Mouse (Mus musculus) midbrain, embryonic 15.5 days (tissue): ENCODE measurements around the gene Hsd17b13. TPM values are rescaled to one million over a fixed set of nuclear protein-coding genes. Genes with fewer than 3 reads are reported as not detected.
A peak's percentile ranks its signal among the peaks of the same experiment; 100 is the strongest.
"Not testable (repeated sequence)": the region's sequence is repeated elsewhere in the genome, so short reads cannot be mapped to it uniquely, and the experiment has no call there.

Experiments used
- ATAC-seq: fragments of 200-750 bp; cut with Nextera tagmentation; replicated peaks from 2 replicates; pipeline ENCODE4 v1.8.0; 2017; ENCODE audit warnings: moderate TSS enrichment
- H3K27ac ChIP-seq: fragments of 300-500 bp; sonication (generic); 2 replicates; pipeline ENCODE4 v1.5.1; 2015; ENCODE audit warnings: mild to moderate bottlenecking, inconsistent platforms
- H3K27me3 ChIP-seq: fragments of 300-500 bp; sonication (generic); replicated peaks from 2 replicates; pipeline ENCODE4 v1.6.1; 2015; ENCODE audit warnings: inconsistent platforms
- H3K36me3 ChIP-seq: fragments of 300-500 bp; sonication (generic); replicated peaks from 2 replicates; pipeline ENCODE4 v1.6.1; 2015; ENCODE audit warnings: inconsistent platforms
- H3K4me1 ChIP-seq: fragments of 300-500 bp; sonication (generic); 2 replicates; pipeline ENCODE4 v1.6.1; 2015; ENCODE audit warnings: inconsistent platforms
- H3K4me2 ChIP-seq: fragments of 300-500 bp; sonication (generic); 2 replicates; pipeline ENCODE4 v1.6.1; 2015; ENCODE audit warnings: inconsistent platforms, mild to moderate bottlenecking, moderate library complexity
- H3K4me3 ChIP-seq: fragments of 300-500 bp; sonication (generic); 2 replicates; pipeline ENCODE4 v1.5.1; 2015; ENCODE audit warnings: mild to moderate bottlenecking, inconsistent platforms
- H3K9ac ChIP-seq: fragments of 300-500 bp; sonication (generic); 2 replicates; pipeline ENCODE4 v1.6.1; 2015; ENCODE audit warnings: mild to moderate bottlenecking, inconsistent platforms
- H3K9me3 ChIP-seq: fragments of 300-500 bp; sonication (generic); 2 replicates; pipeline ENCODE4 v1.6.1; 2016; ENCODE audit warnings: inconsistent platforms
- WGBS: fragments of 180-500 bp; shearing (Covaris S2); methylation state at CpG from one replicate; pipeline ENCODE4 v1.1.7; 2015; ENCODE audit warnings: mixed read lengths; 5-methylcytosine and 5-hydroxymethylcytosine counted together
- polyA plus RNA-seq: library from polyadenylated mRNA; unstranded; fragments of >200 nt; fragmentation: Nextera tagmentation; extraction: Ambion mirVana; gene quantifications from 2 replicates; pipeline ENCODE4 v1.2.1, GENCODE M21; 2015

Gene Hsd17b13
- polyA plus RNA-seq, 1 experiment from 2014 or later = 0.19 TPM

DNA sequence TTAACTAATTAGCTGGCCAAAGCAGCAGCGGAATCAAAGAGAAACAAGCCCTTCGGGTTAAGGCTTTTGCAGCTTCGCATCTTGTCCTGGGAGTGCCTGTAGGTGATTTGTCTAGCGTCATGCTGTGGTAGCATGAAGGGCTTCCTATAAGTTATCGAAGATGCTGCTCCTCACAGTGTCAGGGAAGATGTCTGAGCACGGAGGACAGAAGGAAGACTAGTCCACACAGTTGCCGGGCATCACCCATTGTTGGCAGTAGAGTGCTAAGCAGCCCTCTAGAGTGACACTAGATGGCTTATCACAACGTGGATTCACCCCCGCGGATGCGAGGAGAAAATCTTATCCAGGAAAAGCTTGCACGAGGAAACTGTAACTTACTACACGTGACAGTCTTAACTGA, 4.4 kb downstream of the Hsd17b13 start:
- no peak overlapping the region for H3K9ac ChIP-seq
- H3K9me3 ChIP-seq = no peaks in the 10 kb centered on the region
- H3K4me2 ChIP-seq = no peak overlapping the region
- H3K36me3 ChIP-seq = no peaks in the 10 kb centered on the region
- no peak overlapping the region for H3K27ac ChIP-seq
- 75% methylated on average over 13 of the region's 13 CpGs for WGBS
- no peaks in the 10 kb centered on the region for H3K4me1 ChIP-seq
- H3K4me3 ChIP-seq = no peak overlapping the region
- ATAC-seq = no peak
- H3K27me3 ChIP-seq = no peaks in the 10 kb centered on the region

GRCm38 (mm10) chr5:103972379-103972778, 4.8 kb downstream of the Hsd17b13 start:
- no peak overlapping the region for H3K4me3 ChIP-seq
- ATAC-seq = no peak
- no peaks in the 10 kb centered on the region for H3K4me1 ChIP-seq
- H3K27ac ChIP-seq = no peak overlapping the region
- H3K4me2 ChIP-seq = no peak overlapping the region
- H3K9ac ChIP-seq = no peak overlapping the region
- WGBS = 76% methylated on average over 19 of the region's 19 CpGs
- H3K27me3 ChIP-seq = no peaks in the 10 kb centered on the region
- H3K9me3 ChIP-seq = no peaks in the 10 kb centered on the region
- H3K36me3 ChIP-seq = no peaks in the 10 kb centered on the region

DNA sequence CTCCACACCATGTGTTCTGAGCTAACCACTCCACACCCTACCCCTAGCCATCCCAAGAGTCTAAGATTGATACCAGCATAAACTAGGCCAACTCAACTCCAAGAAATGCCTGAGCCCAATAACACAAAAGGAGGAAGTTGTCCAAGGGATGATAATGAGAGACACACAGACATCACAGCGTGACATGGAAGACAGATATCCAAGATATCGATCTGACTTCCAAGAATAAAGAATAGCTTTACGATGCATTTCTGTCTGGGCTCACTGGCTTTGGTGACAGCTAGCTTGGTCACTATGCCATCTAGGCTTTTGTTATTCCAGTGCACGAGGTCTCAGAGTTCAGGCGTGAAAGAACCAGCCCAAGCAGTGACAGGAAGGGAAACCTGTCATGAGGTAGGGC, 6.2 kb downstream of the Hsd17b13 start:
- H3K4me3 ChIP-seq = no peak overlapping the region
- no peaks in the 10 kb centered on the region for H3K4me1 ChIP-seq
- H3K27me3 ChIP-seq = no peaks in the 10 kb centered on the region
- 76% methylated on average over 5 of the region's 5 CpGs for WGBS
- no peak overlapping the region for H3K9ac ChIP-seq
- no peak overlapping the region for H3K27ac ChIP-seq
- H3K4me2 ChIP-seq = no peak overlapping the region
- no peak for ATAC-seq
- H3K9me3 ChIP-seq = no peaks in the 10 kb centered on the region
- no peaks in the 10 kb centered on the region for H3K36me3 ChIP-seq

- H3K27ac ChIP-seq = no peak overlapping the region
- H3K4me1 ChIP-seq = no peaks in the 10 kb centered on the region
- no peak for ATAC-seq
- H3K36me3 ChIP-seq = no peaks in the 10 kb centered on the region
- WGBS = 83% methylated on average over 1 of the region's 1 CpGs
- no peaks in the 10 kb centered on the region for H3K9me3 ChIP-seq
- no peak overlapping the region for H3K4me2 ChIP-seq
- H3K9ac ChIP-seq = no peak overlapping the region
- no peak overlapping the region for H3K4me3 ChIP-seq
- H3K27me3 ChIP-seq = no peaks in the 10 kb centered on the region
Measured at GRCm38 (mm10) chr5:103962935-103963429, 14.2 kb downstream of the Hsd17b13 start.

- H3K9me3 ChIP-seq = no peaks in the 10 kb centered on the region
- no peaks in the 10 kb centered on the region for H3K36me3 ChIP-seq
- ATAC-seq = no peak
- H3K9ac ChIP-seq = no peak overlapping the region
- no peaks in the 10 kb centered on the region for H3K27me3 ChIP-seq
- H3K4me3 ChIP-seq = no peak overlapping the region
- H3K27ac ChIP-seq = no peak overlapping the region
- 0 out of 2 replicates have a peak, but pooled peaks cover 4% of the 10 kb centered on the region for H3K4me1 ChIP-seq
- no peak overlapping the region for H3K4me2 ChIP-seq
- WGBS = 80% methylated on average over 5 of the region's 5 CpGs
Measured at GRCm38 (mm10) chr5:103954638-103955037, 22.6 kb downstream of the Hsd17b13 start.

DNA sequence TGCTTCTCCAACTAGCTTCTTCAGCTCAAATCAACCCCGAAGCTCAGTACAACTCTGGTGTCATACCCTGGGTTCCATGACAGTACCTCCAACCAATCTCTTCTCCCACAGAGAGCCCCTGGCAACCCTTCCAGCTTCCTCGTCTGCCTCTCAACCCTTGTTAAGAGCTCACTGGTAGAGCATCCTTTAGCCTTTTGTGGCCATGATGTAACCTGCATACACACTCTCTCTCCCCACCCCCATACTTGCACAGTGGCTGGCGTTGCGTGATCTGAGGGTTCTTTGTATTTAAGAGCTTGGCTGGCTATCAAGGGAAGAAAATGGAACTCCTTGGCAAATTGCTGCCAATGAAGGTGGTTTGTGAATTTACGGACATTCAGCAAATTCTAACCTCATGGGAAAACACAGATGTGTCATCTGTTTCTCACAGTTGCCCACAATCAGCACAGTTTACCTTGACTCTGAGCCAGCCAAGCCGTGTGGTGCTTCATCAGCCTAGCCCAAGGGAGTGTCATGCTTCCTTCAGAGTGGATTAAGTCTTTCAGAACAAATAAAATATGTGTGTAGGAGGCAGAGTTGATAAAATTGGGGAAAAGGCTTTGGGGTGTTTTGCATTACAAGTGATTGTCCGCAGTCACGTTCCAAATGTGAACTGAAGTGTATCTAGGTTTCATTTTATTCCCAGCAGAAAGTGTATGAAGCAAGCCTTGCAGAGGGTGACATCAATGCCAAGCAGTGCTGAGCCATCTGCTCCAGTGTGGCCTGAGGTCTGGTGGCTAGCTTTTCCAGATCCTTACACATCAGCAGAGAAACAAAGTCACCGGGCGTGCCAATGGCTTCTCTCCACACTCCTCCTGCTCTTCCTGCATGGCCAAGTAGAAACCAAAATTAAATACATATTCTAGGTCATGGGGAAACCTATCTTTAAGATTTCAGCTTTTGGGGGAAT, 23.8 kb downstream of the Hsd17b13 start:
- Histone ChIP-seq H3K27me3 (no peaks in the 10 kb centered on the region), H3K27ac (no peak overlapping the region), H3K4me1 (0 out of 2 replicates have a peak, but pooled peaks cover 4% of the 10 kb centered on the region), H3K4me2 (no peak overlapping the region), H3K9ac (no peak overlapping the region), H3K9me3 (no peaks in the 10 kb centered on the region), H3K36me3 (no peaks in the 10 kb centered on the region), H3K4me3 (no peak overlapping the region)
- 79% methylated on average over 10 of the region's 10 CpGs for WGBS
- ATAC-seq = no peak

DNA sequence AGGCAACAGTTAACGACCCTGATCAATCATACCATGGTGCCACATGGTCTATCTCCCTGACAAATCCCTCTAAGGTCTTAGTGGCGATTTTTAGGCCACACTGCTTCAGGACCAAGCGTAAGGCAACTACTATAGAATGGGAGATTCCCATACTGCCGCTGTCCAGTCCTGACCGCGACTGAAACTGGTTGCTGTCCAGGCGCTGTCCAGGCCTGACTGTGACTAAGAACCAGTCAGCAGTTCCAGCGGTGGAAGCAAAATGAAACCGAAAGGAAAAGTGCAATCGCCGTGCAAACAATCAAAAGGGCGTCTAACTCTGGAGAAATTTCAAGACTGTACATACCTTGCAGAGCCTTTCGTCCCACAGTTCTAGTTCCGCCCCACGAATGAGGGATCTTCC, 27.1 kb downstream of the Hsd17b13 start:
- not testable (repeated sequence) for H3K4me2 ChIP-seq, H3K9ac ChIP-seq, H3K4me1 ChIP-seq, H3K36me3 ChIP-seq, H3K4me3 ChIP-seq, H3K27me3 ChIP-seq, H3K27ac ChIP-seq, H3K9me3 ChIP-seq, ATAC-seq
- WGBS = 93% methylated on average over 15 of the region's 15 CpGs

- H3K4me3 ChIP-seq = no peak overlapping the region
- ATAC-seq = no peak
- WGBS = 32% methylated on average over 6 of the region's 6 CpGs
Measured at GRCm38 (mm10) chr5:103943183-103943582, 34.0 kb downstream of the Hsd17b13 start.

DNA sequence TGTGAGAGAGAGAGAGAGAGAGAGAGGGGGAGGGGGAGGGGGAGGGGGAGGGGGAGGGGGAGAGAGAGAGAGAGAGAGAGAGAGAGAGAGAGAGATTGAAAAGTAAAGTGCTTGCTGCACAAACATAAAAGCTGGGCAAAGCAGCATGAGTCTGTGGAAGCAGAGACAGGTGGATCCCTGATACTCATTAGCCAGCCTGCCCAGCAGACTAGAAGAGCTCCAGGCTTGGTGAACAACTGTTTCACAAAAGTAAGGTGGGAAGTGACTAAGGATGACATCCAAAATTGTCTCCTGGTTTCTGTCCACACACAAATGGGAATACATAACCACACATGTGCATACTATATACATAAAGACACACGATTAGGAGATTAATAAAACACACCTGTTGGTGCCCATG, 37.4 kb downstream of the Hsd17b13 start:
- WGBS = 86% methylated on average over 1 of the region's 1 CpGs
- H3K27ac ChIP-seq = no peak overlapping the region

More at GRCm38 (mm10) chr5:103943183-103943582, 34.0 kb downstream of the Hsd17b13 start:
- Histone ChIP-seq H3K9ac (no peak overlapping the region), H3K27me3 (0 out of 2 replicates have a peak, but pooled peaks cover 3% of the 10 kb centered on the region), H3K9me3 (no peaks in the 10 kb centered on the region), H3K4me1 (peaks cover 11% of the 10 kb centered on the region; the same call in 1 of the 2 replicates), H3K36me3 (no peaks in the 10 kb centered on the region), H3K4me2 (no peak overlapping the region), H3K27ac (no peak overlapping the region)

GRCm38 (mm10) chr5:103939350-103939652, 37.9 kb downstream of the Hsd17b13 start:
- no peak overlapping the region for H3K9ac ChIP-seq
- H3K4me2 ChIP-seq = 0 out of 2 replicates have a peak overlapping the region, but pooled peaks have one; percentile 14
- H3K27ac ChIP-seq = no peak overlapping the region
- H3K4me1 ChIP-seq = peaks cover 11% of the 10 kb centered on the region; the same call in 1 of the 2 replicates
- 0 out of 2 replicates have a peak, but pooled peaks cover 3% of the 10 kb centered on the region for H3K27me3 ChIP-seq
- no peaks in the 10 kb centered on the region for H3K36me3 ChIP-seq
- ATAC-seq = peak; percentile 41
- 54% methylated on average over 7 of the region's 7 CpGs for WGBS
- no peaks in the 10 kb centered on the region for H3K9me3 ChIP-seq
- H3K4me3 ChIP-seq = no peak overlapping the region

More for the DNA sequence above, 37.4 kb downstream of the Hsd17b13 start:
- ATAC-seq = no peak
- Histone ChIP-seq H3K4me2 (no peak overlapping the region), H3K4me3 (no peak overlapping the region), H3K36me3 (no peaks in the 10 kb centered on the region), H3K9ac (no peak overlapping the region), H3K27me3 (0 out of 2 replicates have a peak, but pooled peaks cover 3% of the 10 kb centered on the region), H3K4me1 (peaks cover 11% of the 10 kb centered on the region; the same call in 1 of the 2 replicates), H3K9me3 (no peaks in the 10 kb centered on the region)

DNA sequence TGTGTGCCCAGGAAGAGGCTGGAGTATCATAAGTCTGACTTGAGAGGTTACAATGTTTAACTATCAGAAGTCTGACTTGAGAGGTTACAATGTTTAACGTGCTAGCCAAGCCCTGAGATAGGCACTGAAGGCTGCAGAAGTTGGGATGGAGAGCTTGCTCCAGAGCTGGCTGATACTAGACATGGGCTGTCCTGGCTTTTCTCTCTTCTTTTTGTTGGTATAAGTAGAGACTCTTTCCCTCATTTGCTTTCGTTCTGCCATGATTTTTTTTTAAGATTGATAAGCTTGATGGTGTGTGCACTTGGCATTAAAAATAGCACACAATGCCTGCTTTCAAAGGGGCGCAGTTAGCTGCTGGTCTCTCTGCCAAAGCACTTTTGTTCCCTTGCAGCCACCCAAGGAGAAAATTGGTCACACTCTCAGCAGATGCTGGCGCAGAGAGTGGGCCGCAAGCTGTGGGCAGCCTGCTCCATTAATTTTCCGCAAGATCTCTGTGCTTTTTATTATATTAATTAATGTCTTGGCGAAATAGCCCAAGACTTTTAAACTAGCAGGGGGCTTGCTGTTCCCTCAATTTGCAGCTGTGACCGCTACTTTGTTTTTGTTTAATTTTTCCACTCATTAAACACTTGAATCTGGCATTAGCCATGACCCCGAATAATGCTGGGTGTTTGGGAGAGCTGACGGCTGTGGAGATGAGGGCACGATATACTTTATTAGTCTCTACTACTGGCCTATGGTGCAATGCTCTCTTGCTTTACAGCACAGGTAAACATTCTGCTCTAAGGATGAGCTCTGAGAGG, 38.5 kb downstream of the Hsd17b13 start:
- H3K27me3 ChIP-seq = 0 out of 2 replicates have a peak, but pooled peaks cover 3% of the 10 kb centered on the region
- no peaks in the 10 kb centered on the region for H3K36me3 ChIP-seq
- H3K4me3 ChIP-seq = no peak overlapping the region
- no peaks in the 10 kb centered on the region for H3K9me3 ChIP-seq
- no peak overlapping the region; the same call in 1 of the 2 replicates for H3K27ac ChIP-seq
- peaks cover 11% of the 10 kb centered on the region; the same call in 1 of the 2 replicates for H3K4me1 ChIP-seq
- ATAC-seq = peak; percentile 82
- WGBS = 13% methylated on average over 11 of the region's 11 CpGs
- 0 out of 2 replicates have a peak overlapping the region, but pooled peaks have one; percentile 14 for H3K4me2 ChIP-seq
- no peak overlapping the region for H3K9ac ChIP-seq
